19 mouse cellular contexts compared by ENCODE assay signal in the genomic region with DNA sequence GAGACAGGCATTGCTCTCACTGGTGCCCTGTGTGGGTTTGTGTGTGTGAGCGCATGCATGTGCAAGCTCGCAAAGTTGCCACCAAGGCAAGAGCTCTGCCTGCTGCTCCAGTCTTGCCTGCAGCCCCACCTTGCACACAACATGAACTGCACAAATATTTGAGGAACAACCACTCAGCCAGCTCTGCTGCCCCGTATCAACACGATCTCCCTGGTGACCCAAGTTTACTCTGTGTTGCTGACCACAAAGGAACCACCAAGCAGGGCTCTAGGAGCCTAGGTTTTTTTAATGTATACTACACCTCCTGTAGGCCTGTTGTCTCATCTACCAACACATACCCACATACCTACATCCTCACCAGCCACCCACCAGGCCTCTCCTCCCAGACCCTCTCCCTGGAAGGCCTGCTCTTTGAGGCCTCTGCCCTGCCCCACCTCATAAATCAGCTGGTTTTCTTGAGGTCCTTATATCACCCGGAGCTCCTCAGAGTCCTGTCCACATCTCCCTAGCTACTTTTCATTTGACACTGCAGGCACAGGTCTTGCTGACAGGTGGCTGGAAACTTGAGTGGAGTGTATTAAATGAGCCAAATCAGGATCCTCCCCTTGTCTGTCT. TPM values are rescaled to one million over a fixed set of nuclear protein-coding genes. Genes with fewer than 3 reads are reported as not detected.
DNase-seq lines count a peak whose midpoint lies in the region; ATAC-seq lines count a peak whose summit lies in the region.
"Had no signal": no experiment of that assay in that cellular context is flagged by ENCODE, and none has a peak within 500 bp of the region (broad histone marks: within the 10 kb centered on the region; RNA-seq: fewer than 3 reads in every experiment).

No protein-coding gene starts in this region.

- no peak overlapping the region for H3K4me2 ChIP-seq in intestine, embryonic 15.5 days (replicated peaks)
- H3K4me2 ChIP-seq in intestine, embryonic 16.5 days (ENCODE audit: low read depth, low read length) = no peak overlapping the region
- no peak overlapping the region for H3K4me2 ChIP-seq in liver, embryonic 15.5 days
- H3K4me2 ChIP-seq: embryonic facial prominence, embryonic 13.5 days; forebrain, embryonic 13.5 days; heart, embryonic 13.5 days; neural tube, embryonic 13.5 days had no signal

- no peak overlapping the region for H3K27ac ChIP-seq in intestine, embryonic 15.5 days
- no peak overlapping the region for H3K27ac ChIP-seq in intestine, embryonic 16.5 days (ENCODE audit: low read length)
- no peak overlapping the region for H3K27ac ChIP-seq in liver, embryonic 15.5 days (replicated peaks)
- H3K27ac ChIP-seq: embryonic facial prominence, embryonic 13.5 days; forebrain, embryonic 13.5 days; heart, embryonic 13.5 days; neural tube, embryonic 13.5 days had no signal

- no peaks in the 10 kb centered on the region for H3K9me3 ChIP-seq in intestine, embryonic 15.5 days
- H3K9me3 ChIP-seq in intestine, embryonic 16.5 days (ENCODE audit: control insufficient read depth, low read length) = no peaks in the 10 kb centered on the region
- H3K9me3 ChIP-seq in liver, embryonic 15.5 days (replicated peaks) = no peaks in the 10 kb centered on the region
- H3K9me3 ChIP-seq: embryonic facial prominence, embryonic 13.5 days; forebrain, embryonic 13.5 days; heart, embryonic 13.5 days; neural tube, embryonic 13.5 days had no signal

- DNase-seq in CD4-positive helper T cell, adult 2 months (ENCODE audit: low read depth, low spot score) = peak; percentile 57
- DNase-seq in lung, postnatal 36 days = peak; percentile 80
- DNase-seq in cerebellum, postnatal 10 days = no peak
- no peak for DNase-seq in thymus, postnatal 14 days
- no peak for DNase-seq in gastrocnemius, postnatal 4 days (ENCODE audit: low spot score in 2 of 2)
- DNase-seq: cerebellum, adult 9-10 months; layer of hippocampus, adult 9-11 months; left cerebral cortex, postnatal 4 days had no signal

- peaks cover 2% of the 10 kb centered on the region; the same call in 1 of the 2 replicates for H3K4me1 ChIP-seq in intestine, embryonic 15.5 days (replicated peaks)
- peaks cover 9% of the 10 kb centered on the region; the same call in 1 of the 2 replicates for H3K4me1 ChIP-seq in intestine, embryonic 16.5 days (ENCODE audit: control insufficient read depth, insufficient read depth, low read length)
- H3K4me1 ChIP-seq in liver, embryonic 15.5 days (replicated peaks) = peaks cover 13% of the 10 kb centered on the region
- H3K4me1 ChIP-seq: forebrain, embryonic 13.5 days; neural tube, embryonic 13.5 days had no signal

- H3K4me3 ChIP-seq in intestine, embryonic 15.5 days (replicated peaks) = no peak overlapping the region
- H3K4me3 ChIP-seq in intestine, embryonic 16.5 days (ENCODE audit: low read length) = no peak overlapping the region
- H3K4me3 ChIP-seq in liver, embryonic 15.5 days (replicated peaks) = no peak overlapping the region
- H3K4me3 ChIP-seq: embryonic facial prominence, embryonic 13.5 days; forebrain, embryonic 13.5 days; heart, embryonic 13.5 days; neural tube, embryonic 13.5 days had no signal

- H3K27me3 ChIP-seq in intestine, embryonic 15.5 days (replicated peaks) = no peaks in the 10 kb centered on the region
- no peaks in the 10 kb centered on the region for H3K27me3 ChIP-seq in intestine, embryonic 16.5 days (replicated peaks; ENCODE audit: control insufficient read depth, insufficient read depth, low read length)
- no peaks in the 10 kb centered on the region for H3K27me3 ChIP-seq in liver, embryonic 15.5 days
- H3K27me3 ChIP-seq: embryonic facial prominence, embryonic 13.5 days; forebrain, embryonic 13.5 days; neural tube, embryonic 13.5 days had no signal

- no peak overlapping the region for H3K9ac ChIP-seq in intestine, embryonic 15.5 days
- no peak overlapping the region for H3K9ac ChIP-seq in intestine, embryonic 16.5 days (ENCODE audit: low read depth, low read length)
- H3K9ac ChIP-seq in liver, embryonic 15.5 days = no peak overlapping the region
- H3K9ac ChIP-seq: embryonic facial prominence, embryonic 13.5 days; forebrain, embryonic 13.5 days; heart, embryonic 13.5 days; neural tube, embryonic 13.5 days had no signal

- 0 out of 2 replicates have a peak, but pooled peaks have one; percentile 30 for ATAC-seq in intestine, embryonic 15.5 days
- no peak for ATAC-seq in intestine, embryonic 16.5 days
- peak; percentile 44; the same call in 1 of the 2 replicates for ATAC-seq in liver, embryonic 15.5 days (ENCODE audit: insufficient read depth)
- ATAC-seq: activated CD4-positive, CD25-positive, alpha-beta regulatory T cell, adult 4 months; forebrain, embryonic 13.5 days had no signal

- WGBS in intestine, embryonic 15.5 days = 58% methylated on average over 5 of the region's 5 CpGs
- 42% methylated on average over 5 of the region's 5 CpGs for WGBS in intestine, embryonic 16.5 days
- 21% methylated on average over 5 of the region's 5 CpGs for WGBS in liver, embryonic 15.5 days (ENCODE audit: insufficient replicate concordance)

- no peaks in the 10 kb centered on the region for H3K36me3 ChIP-seq in intestine, embryonic 15.5 days
- no peaks in the 10 kb centered on the region for H3K36me3 ChIP-seq in intestine, embryonic 16.5 days (ENCODE audit: control insufficient read depth, insufficient read depth, low read length)
- H3K36me3 ChIP-seq in liver, embryonic 15.5 days (replicated peaks) = peaks cover 14% of the 10 kb centered on the region

RNA-seq across cellular contexts. Expression of a gene that starts 1.6 kb away (rescaled TPM):
- polyA plus RNA-seq in intestine, embryonic 15.5 days (2015; fragmentation: Nextera tagmentation; extraction: Ambion mirVana) = not detected in 2 replicates
- not detected in 2 replicates for polyA plus RNA-seq in intestine, embryonic 16.5 days (2015; fragmentation: Nextera tagmentation; extraction: Ambion mirVana)
- not detected in 2 replicates for polyA plus RNA-seq in liver, embryonic 15.5 days (2015; fragmentation: Nextera tagmentation; extraction: Ambion mirVana)
- total RNA-seq in gastrocnemius, postnatal 4 days (2021) = under 1 TPM in 1 of 2 experiments, not detected in 1; 0.34 TPM
- total RNA-seq: ES-E14; gastrocnemius, adult 8-10 months; left cerebral cortex, postnatal 4 days had no signal
- polyA plus RNA-seq: brain, embryonic 14.5 days; embryonic facial prominence, embryonic 13.5 days; forebrain, embryonic 13.5 days; heart, embryonic 13.5 days; neural tube, embryonic 13.5 days had no signal

RNA-seq across cellular contexts. Expression of a gene that starts 31.7 kb away (rescaled TPM):
- 21.8 and 35.1 TPM in 2 replicates for polyA plus RNA-seq in intestine, embryonic 15.5 days (2015; fragmentation: Nextera tagmentation; extraction: Ambion mirVana)
- 17.6 and 19.4 TPM in 2 replicates for polyA plus RNA-seq in intestine, embryonic 16.5 days (2015; fragmentation: Nextera tagmentation; extraction: Ambion mirVana)
- 11.9 and 14.4 TPM in 2 replicates for polyA plus RNA-seq in liver, embryonic 15.5 days (2015; fragmentation: Nextera tagmentation; extraction: Ambion mirVana)
- 10 to 100 TPM; 17.8 to 21.4 TPM for total RNA-seq in gastrocnemius, postnatal 4 days (2021)

RNA-seq across cellular contexts. Expression of a gene that starts 32.4 kb away (rescaled TPM):
- polyA plus RNA-seq in intestine, embryonic 15.5 days (2015; fragmentation: Nextera tagmentation; extraction: Ambion mirVana) = 394 and 425 TPM in 2 replicates
- polyA plus RNA-seq in intestine, embryonic 16.5 days (2015; fragmentation: Nextera tagmentation; extraction: Ambion mirVana) = 449 TPM in 2 replicates
- polyA plus RNA-seq in liver, embryonic 15.5 days (2015; fragmentation: Nextera tagmentation; extraction: Ambion mirVana) = 178 and 182 TPM in 2 replicates
- total RNA-seq in gastrocnemius, postnatal 4 days (2021) = 100 to 1,000 TPM; 142 to 149 TPM

RNA-seq across cellular contexts. Expression of a gene that starts 42.7 kb away (rescaled TPM):
- polyA plus RNA-seq in intestine, embryonic 15.5 days (2015; fragmentation: Nextera tagmentation; extraction: Ambion mirVana) = 53.5 TPM in 2 replicates
- 48.3 and 49.6 TPM in 2 replicates for polyA plus RNA-seq in intestine, embryonic 16.5 days (2015; fragmentation: Nextera tagmentation; extraction: Ambion mirVana)
- polyA plus RNA-seq in liver, embryonic 15.5 days (2015; fragmentation: Nextera tagmentation; extraction: Ambion mirVana) = 13.7 and 14.3 TPM in 2 replicates
- total RNA-seq in gastrocnemius, postnatal 4 days (2021) = 10 to 100 TPM; 25.2 to 26.5 TPM

RNA-seq across cellular contexts. Expression of a gene that starts 42.8 kb away (rescaled TPM):
- polyA plus RNA-seq in intestine, embryonic 15.5 days (2015; fragmentation: Nextera tagmentation; extraction: Ambion mirVana) = 29.4 and 31.9 TPM in 2 replicates
- polyA plus RNA-seq in intestine, embryonic 16.5 days (2015; fragmentation: Nextera tagmentation; extraction: Ambion mirVana) = 22.6 and 26.7 TPM in 2 replicates
- polyA plus RNA-seq in liver, embryonic 15.5 days (2015; fragmentation: Nextera tagmentation; extraction: Ambion mirVana) = 5.8 and 6.9 TPM in 2 replicates
- total RNA-seq in gastrocnemius, postnatal 4 days (2021) = 10 to 100 TPM; 27.3 to 28.9 TPM

Comparison
In these comparisons a context has a peak if more than half of its experiments do, and no peak if none do; other contexts are left out.
1. DNase-seq: peak in CD4-positive helper T cell, adult 2 months (single experiment) and lung, postnatal 36 days (single experiment); none in cerebellum, postnatal 10 days (0 of 2), thymus, postnatal 14 days (single experiment) and gastrocnemius, postnatal 4 days (0 of 2).